Mouse (Mus musculus): Measurements from ENCODE around the gene Alg3. TPM values are rescaled to one million over a fixed set of nuclear protein-coding genes. Genes with fewer than 3 reads are reported as not detected.

Gene Alg3
- total RNA-seq, 2 experiments from 2014 or later: 1.2 to 6.7 TPM

- ATAC-seq (replicated peaks; ENCODE audit: low FRiP score, poor library complexity, severe bottlenecking): peak; percentile 64
These were observed 806 bp downstream of the Alg3 start for GRCm38 (mm10) chr16:20610501-20611356.

GRCm38 (mm10) chr16:20604705-20605104 is 6.8 kb downstream of the Alg3 start:
- no peak for ATAC-seq (replicated peaks; ENCODE audit: low FRiP score, poor library complexity, severe bottlenecking)

- ATAC-seq (replicated peaks; ENCODE audit: low FRiP score, poor library complexity, severe bottlenecking): no peak
These were observed 11.0 kb downstream of the Alg3 start for GRCm38 (mm10) chr16:20600511-20600910.

DNA sequence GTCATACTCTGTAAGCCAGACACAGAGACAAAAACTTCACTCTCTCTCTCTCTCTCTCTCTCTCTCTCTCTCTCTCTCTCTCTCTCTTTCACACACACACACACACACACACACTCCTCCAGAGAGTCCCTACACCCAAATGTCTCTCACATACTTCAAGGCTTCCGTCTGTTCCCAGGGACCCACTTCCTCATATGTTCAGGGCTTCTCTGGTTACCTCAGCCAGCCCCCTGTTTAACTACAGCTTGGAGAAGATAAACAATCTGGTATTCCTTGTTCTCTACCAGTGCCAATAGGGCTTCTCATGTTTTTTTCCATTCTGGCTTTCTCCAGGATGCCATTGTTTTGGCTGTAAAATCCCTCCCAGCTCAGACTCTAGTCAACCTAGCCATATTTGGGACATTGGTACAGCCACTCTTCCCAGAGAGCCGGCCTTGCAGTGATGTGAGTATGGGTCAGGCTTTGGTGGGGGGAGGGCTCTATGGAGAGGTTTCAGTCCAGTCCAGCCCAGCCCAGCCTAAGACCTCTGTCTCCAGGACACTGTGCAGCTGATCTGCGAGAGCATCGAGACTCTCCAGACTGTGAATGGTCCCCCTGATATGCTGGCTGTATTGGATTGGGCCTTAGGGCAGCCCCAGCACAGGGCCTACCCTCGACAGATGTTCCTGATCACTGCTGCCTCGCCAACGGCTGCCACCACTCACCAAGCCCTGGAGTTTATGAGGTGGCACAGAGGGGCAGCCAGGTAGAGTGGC is 14.7 kb downstream of the Alg3 start:
- no peak for ATAC-seq (replicated peaks; ENCODE audit: low FRiP score, poor library complexity, severe bottlenecking)

DNA sequence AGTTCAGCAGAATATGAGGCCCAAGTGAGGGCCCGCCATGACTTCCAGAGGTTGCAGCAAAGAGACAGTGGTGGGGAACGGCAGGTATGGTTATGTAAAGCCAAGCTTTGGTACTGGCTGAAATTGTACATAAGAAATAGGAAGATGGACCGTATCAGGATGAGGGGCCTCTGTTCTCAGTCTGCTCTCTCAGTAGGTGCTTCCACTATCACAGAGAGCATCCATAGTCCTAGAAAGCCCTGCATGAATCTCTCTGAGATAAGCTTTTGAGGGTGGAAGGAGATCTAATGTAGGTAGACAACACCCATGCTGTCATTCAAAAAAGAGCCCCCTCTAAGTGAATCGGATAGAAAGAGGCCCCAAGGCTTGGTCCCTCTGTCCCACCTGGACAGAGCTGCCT is 15.8 kb downstream of the Alg3 start:
- ATAC-seq (replicated peaks; ENCODE audit: low FRiP score, poor library complexity, severe bottlenecking): no peak

DNA sequence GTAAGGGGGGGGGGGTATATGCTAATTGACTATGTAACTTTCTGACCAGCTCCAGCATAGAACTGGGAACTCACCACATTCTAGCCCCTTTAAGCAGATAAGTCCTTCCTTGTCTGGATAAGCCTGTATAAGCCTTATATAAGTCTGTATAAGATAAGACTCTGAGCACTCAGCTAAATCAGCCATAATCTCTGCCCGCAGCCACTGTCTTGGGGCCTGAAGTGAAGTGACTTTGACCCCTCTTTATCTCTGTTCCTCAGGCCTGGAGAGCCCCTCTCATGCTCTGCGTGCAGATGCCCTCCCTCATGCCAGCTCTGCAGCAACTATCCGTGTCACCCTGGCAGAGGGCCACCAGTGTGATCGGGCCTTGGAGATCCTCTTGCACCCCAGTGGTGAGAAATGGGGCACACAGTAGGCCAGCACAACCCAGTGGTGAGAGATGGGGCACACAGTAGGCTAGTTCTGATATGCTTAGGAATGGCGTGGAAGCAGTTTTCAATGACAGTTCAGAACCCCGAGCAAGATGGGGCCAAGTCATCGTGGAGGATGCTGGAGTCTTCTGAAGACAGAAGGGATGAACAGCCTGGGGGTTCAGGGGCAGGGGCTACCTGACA is 16.4 kb downstream of the Alg3 start:
- no peak for ATAC-seq (replicated peaks; ENCODE audit: low FRiP score, poor library complexity, severe bottlenecking)

DNA sequence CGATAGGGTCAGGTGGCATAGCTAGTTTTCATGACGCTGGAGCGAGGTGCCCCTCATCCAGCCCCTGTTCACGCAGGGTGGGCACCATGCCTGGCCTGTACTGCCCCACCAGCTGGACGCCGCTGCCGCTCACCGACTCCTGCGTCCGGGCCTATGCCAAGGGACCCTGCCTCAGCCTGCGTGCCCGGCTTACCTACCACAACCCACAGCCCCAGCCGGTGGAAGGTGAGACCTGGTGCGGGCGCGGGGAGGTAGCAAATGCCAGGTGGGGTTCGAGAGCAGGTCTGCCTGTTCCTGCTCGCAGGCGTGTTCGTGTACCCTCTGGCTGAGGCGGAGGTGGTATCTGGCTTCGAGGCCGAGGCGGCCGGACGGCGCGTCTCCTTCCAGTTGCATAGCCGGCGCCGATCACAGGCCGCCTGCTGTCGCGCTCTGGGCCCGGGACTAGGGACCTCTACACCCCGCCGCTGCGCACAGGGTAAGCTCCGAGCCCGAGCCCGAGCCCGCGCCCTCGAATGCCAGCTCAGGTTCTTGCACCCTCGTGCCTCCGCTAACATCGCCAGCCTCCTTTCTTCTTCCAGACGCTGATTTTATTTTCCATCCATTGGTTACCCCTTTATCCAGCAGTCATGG is 20.3 kb downstream of the Alg3 start:
- ATAC-seq (replicated peaks; ENCODE audit: low FRiP score, poor library complexity, severe bottlenecking): no peak

DNA sequence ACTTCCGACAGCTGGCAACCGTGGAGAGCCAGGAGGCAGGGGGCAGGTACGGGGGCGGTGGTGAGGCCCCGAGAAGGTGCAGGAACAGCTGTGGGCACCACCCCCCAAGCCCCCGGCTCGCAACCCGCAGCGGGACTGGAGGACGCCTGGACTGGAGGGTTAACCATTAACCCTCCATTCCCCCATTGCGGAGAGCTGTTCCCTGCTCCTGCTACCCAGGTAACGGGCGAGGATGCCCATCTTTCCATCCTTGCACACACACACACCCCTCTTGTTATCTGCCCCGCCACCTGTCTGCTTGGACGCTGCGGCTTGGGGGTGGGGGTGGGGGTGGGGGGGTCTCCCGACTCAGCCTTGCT is 20.9 kb downstream of the Alg3 start:
- ATAC-seq (replicated peaks; ENCODE audit: low FRiP score, poor library complexity, severe bottlenecking): no peak

- ATAC-seq (replicated peaks; ENCODE audit: low FRiP score, poor library complexity, severe bottlenecking): no peak
These were observed 21.4 kb downstream of the Alg3 start for GRCm38 (mm10) chr16:20589939-20590679.

DNA sequence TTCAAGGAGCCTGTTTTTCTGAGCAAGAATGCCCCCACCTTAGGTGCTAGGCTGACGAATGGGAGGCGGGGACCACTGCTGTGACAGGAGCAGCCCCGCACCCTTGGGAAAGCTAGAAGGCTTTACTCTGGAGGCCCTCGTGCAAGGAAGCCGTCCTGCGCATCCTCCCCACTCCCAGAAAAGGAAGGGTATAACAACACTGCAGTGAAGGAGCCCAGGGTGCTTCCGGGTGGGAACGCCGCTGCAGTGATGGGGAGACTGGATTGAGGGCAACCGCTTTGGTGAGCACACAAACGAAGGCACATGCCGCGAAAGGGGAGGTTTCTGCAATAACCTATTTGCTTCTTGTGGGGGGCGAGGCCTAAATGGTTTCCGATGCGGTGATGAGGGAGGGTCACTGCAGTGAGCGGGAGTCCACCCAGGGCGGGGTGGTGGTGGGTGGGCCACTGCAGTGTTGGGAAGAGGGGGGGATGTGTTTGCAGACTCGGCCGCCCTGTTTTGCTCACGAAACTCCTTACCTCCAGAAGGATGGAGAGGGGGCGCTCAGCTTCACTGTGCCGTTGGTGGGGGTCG is 22.1 kb downstream of the Alg3 start, which contains the start of gene Vwa5b2:
Gene Vwa5b2 (plus strand): TSS at position 106 of the 573 bp plus-strand sequence.
- ATAC-seq (replicated peaks; ENCODE audit: low FRiP score, poor library complexity, severe bottlenecking): no peak

DNA sequence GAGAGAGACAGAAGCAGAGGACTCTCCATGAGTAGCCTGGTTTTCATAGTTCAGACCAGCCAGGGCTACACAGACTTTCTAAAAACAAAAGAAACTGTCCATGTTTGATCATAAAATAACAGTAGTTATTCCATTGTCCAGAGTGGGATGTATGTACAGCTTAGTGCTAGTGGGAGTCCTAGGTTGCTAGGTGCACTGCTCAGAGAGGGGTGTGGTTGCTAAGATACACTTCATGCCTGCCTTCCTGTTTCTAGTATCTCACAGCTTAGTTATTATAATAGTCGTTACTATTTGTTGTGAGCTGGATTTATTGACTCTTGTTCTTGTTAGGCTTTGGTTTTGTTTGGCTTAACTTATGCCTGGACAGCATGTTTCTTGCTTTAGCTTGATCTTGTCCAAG is 46.5 kb downstream of the Alg3 start:
- ATAC-seq (replicated peaks; ENCODE audit: low FRiP score, poor library complexity, severe bottlenecking): no peak

DNA sequence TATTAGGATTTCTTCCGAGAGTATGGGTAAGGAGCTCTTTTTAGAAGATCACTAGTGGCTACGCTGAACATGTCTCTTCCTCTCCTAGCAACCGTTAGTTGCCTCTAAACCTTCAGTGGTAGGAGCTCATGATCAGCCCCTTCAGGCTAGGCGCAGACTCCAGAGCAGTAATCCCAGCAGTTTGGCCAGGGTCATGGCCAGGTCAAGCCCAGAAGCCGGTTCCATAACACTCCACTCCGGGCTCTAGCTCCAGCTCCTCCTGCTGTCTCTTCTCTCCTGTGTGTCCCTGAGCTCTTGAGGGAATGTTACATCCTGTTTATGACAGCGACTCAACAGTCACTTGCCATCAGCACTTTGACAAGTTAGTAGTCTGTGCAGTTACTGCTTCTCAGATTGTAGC is 54.2 kb downstream of the Alg3 start:
- no peak for ATAC-seq (replicated peaks; ENCODE audit: low FRiP score, poor library complexity, severe bottlenecking)

Other genes with a start within 250 kb of the Alg3 start
- 26.0 and 40.4 TPM in 2 replicates for gene Abcc5, start 185.3 kb downstream of the Alg3 start, total RNA-seq (2015; ENCODE audit: low replicate concordance)
- gene Abcc5, start 185.3 kb downstream of the Alg3 start, total RNA-seq (2017; ENCODE audit: low replicate concordance): 29.3 and 34.1 TPM in 2 replicates
- gene Eif2b5, start 112.9 kb downstream of the Alg3 start, total RNA-seq (2015; ENCODE audit: low replicate concordance): 33.2 and 54.9 TPM in 2 replicates
- 11.5 and 18.9 TPM in 2 replicates for gene Eif2b5, start 112.9 kb downstream of the Alg3 start, total RNA-seq (2017; ENCODE audit: low replicate concordance)
- gene Dvl3, start 94.8 kb downstream of the Alg3 start, total RNA-seq (2015; ENCODE audit: low replicate concordance): 6.1 and 18.0 TPM in 2 replicates
- gene Dvl3, start 94.8 kb downstream of the Alg3 start, total RNA-seq (2017; ENCODE audit: low replicate concordance): 1.3 and 3.6 TPM in 2 replicates
- 214 and 297 TPM in 2 replicates for gene Ap2m1, start 76.3 kb downstream of the Alg3 start, total RNA-seq (2015; ENCODE audit: low replicate concordance)
- gene Ap2m1, start 76.3 kb downstream of the Alg3 start, total RNA-seq (2017; ENCODE audit: low replicate concordance): 271 and 285 TPM in 2 replicates
- gene Abcf3, start 63.2 kb downstream of the Alg3 start, total RNA-seq (2015; ENCODE audit: low replicate concordance): 22.2 and 23.1 TPM in 2 replicates
- gene Abcf3, start 63.2 kb downstream of the Alg3 start, total RNA-seq (2017; ENCODE audit: low replicate concordance): 32.1 and 40.5 TPM in 2 replicates
- not detected in 2 replicates for gene Vwa5b2, start 22.3 kb downstream of the Alg3 start, total RNA-seq (2015; ENCODE audit: low replicate concordance)
- gene Vwa5b2, start 22.3 kb downstream of the Alg3 start, total RNA-seq (2017; ENCODE audit: low replicate concordance): 0.77 TPM in 1 of 2 replicates, not detected in the other
- not detected in 2 replicates for gene Eef1akmt4, start 142 bp downstream of the Alg3 start, total RNA-seq (2015; ENCODE audit: low replicate concordance)
- 0.15 TPM in 1 of 2 replicates, not detected in the other for gene Eef1akmt4, start 142 bp downstream of the Alg3 start, total RNA-seq (2017; ENCODE audit: low replicate concordance)
- gene Gm49333, start 125 bp downstream of the Alg3 start, total RNA-seq (2015; ENCODE audit: low replicate concordance): not detected in 2 replicates
- gene Gm49333, start 125 bp downstream of the Alg3 start, total RNA-seq (2017; ENCODE audit: low replicate concordance): not detected in 2 replicates
- not detected in 2 replicates for gene Camk2n2, start 9.6 kb upstream of the Alg3 start, total RNA-seq (2015; ENCODE audit: low replicate concordance)
- gene Camk2n2, start 9.6 kb upstream of the Alg3 start, total RNA-seq (2017; ENCODE audit: low replicate concordance): not detected in 2 replicates
- gene Ece2, start 18.1 kb upstream of the Alg3 start, total RNA-seq (2015; ENCODE audit: low replicate concordance): not detected in 2 replicates
- not detected in 2 replicates for gene Ece2, start 18.1 kb upstream of the Alg3 start, total RNA-seq (2017; ENCODE audit: low replicate concordance)
- 71.7 and 115 TPM in 2 replicates for gene Psmd2, start 39.9 kb upstream of the Alg3 start, total RNA-seq (2015; ENCODE audit: low replicate concordance)
- gene Psmd2, start 39.9 kb upstream of the Alg3 start, total RNA-seq (2017; ENCODE audit: low replicate concordance): 125 and 131 TPM in 2 replicates
- gene Eif4g1, start 56.6 kb upstream of the Alg3 start, total RNA-seq (2015; ENCODE audit: low replicate concordance): 105 and 116 TPM in 2 replicates
- 109 and 153 TPM in 2 replicates for gene Eif4g1, start 56.6 kb upstream of the Alg3 start, total RNA-seq (2017; ENCODE audit: low replicate concordance)
- not detected in 2 replicates for gene Fam131a, start 81.5 kb upstream of the Alg3 start, total RNA-seq (2015; ENCODE audit: low replicate concordance)
- not detected in 2 replicates for gene Fam131a, start 81.5 kb upstream of the Alg3 start, total RNA-seq (2017; ENCODE audit: low replicate concordance)
- gene Polr2h, start 105.9 kb upstream of the Alg3 start, total RNA-seq (2015; ENCODE audit: low replicate concordance): 2.9 and 10.5 TPM in 2 replicates
- gene Polr2h, start 105.9 kb upstream of the Alg3 start, total RNA-seq (2017; ENCODE audit: low replicate concordance): 5.8 and 11.2 TPM in 2 replicates
- gene Clcn2, start 106.0 kb upstream of the Alg3 start, total RNA-seq (2015; ENCODE audit: low replicate concordance): 11.5 and 21.0 TPM in 2 replicates
- 9.9 and 10.7 TPM in 2 replicates for gene Clcn2, start 106.0 kb upstream of the Alg3 start, total RNA-seq (2017; ENCODE audit: low replicate concordance)
- not detected in 2 replicates for gene Chrd, start 121.4 kb upstream of the Alg3 start, total RNA-seq (2015; ENCODE audit: low replicate concordance)
- not detected in 2 replicates for gene Chrd, start 121.4 kb upstream of the Alg3 start, total RNA-seq (2017; ENCODE audit: low replicate concordance)
- gene Thpo, start 122.8 kb upstream of the Alg3 start, total RNA-seq (2015; ENCODE audit: low replicate concordance): not detected in 2 replicates
- gene Thpo, start 122.8 kb upstream of the Alg3 start, total RNA-seq (2017; ENCODE audit: low replicate concordance): not detected in 2 replicates